Mouse (Mus musculus) lung, postnatal 0 days (tissue): Measurements from ENCODE around the gene Ccdc86. TPM values are rescaled to one million over a fixed set of nuclear protein-coding genes. Genes with fewer than 3 reads are reported as not detected.

ENCODE experiments used
- ATAC-seq: fragments of 200-750 bp; cut with Nextera tagmentation; 2 replicates; pipeline ENCODE4 v1.8.0; 2017; ENCODE audit warnings: moderate library complexity
- DNase-seq: peaks from one replicate; pipeline ENCODE4 v3.0.0-alpha.2; 2016; ENCODE audit warnings: low spot score
- H3K27ac ChIP-seq: fragments of 300-500 bp; sonication (generic); 2 replicates; pipeline ENCODE4 v1.5.1; 2014; ENCODE audit warnings: antibody characterized with exemption, mild to moderate bottlenecking, low read length, mixed read lengths
- H3K27me3 ChIP-seq: fragments of 300-500 bp; sonication (generic); replicated peaks from 2 replicates; pipeline ENCODE4 v1.6.1; 2014; ENCODE audit warnings: low read length, mixed read lengths; ENCODE audit not compliant: insufficient read depth
- H3K36me3 ChIP-seq: fragments of 300-500 bp; sonication (generic); 2 replicates; pipeline ENCODE4 v1.6.1; 2014; ENCODE audit warnings: low read length, mixed read lengths; ENCODE audit not compliant: insufficient read depth
- H3K4me1 ChIP-seq: fragments of 300-500 bp; sonication (generic); 2 replicates; pipeline ENCODE4 v1.6.1; 2014; ENCODE audit warnings: antibody characterized with exemption, low read depth, low read length, mixed read lengths; ENCODE audit not compliant: insufficient read depth
- H3K4me2 ChIP-seq: fragments of 300-500 bp; sonication (generic); replicated peaks from 2 replicates; pipeline ENCODE4 v1.6.1; 2014; ENCODE audit warnings: low read depth, mild to moderate bottlenecking, low read length, moderate library complexity, mixed read lengths
- H3K4me3 ChIP-seq: fragments of 300-500 bp; sonication (generic); 2 replicates; pipeline ENCODE4 v1.5.1; 2014; ENCODE audit warnings: low read depth, low read length
- H3K9ac ChIP-seq: fragments of 300-500 bp; sonication (generic); replicated peaks from 2 replicates; pipeline ENCODE4 v1.6.1; 2014; ENCODE audit warnings: low read depth, mild to moderate bottlenecking
- H3K9me3 ChIP-seq: fragments of 300-500 bp; sonication (generic); 2 replicates; pipeline ENCODE4 v1.6.1; 2016; ENCODE audit warnings: low read length, mixed read lengths
- CTCF ChIP-seq: IDR thresholded peaks from 2 replicates; pipeline ENCODE4 v1.5.1; 2016; ENCODE audit warnings: antibody characterized with exemption, mild to moderate bottlenecking
- EP300 ChIP-seq: IDR thresholded peaks from 2 replicates; pipeline ENCODE4 v1.6.1; 2016; ENCODE audit warnings: antibody characterized with exemption, mild to moderate bottlenecking, control low read depth
- WGBS: fragments of 180-500 bp; shearing (Covaris S2); extraction: QIAGEN DNeasy Blood & Tissue Kit; methylation state at CpG from one replicate; pipeline ENCODE4 v1.1.7; 2014; 5-methylcytosine and 5-hydroxymethylcytosine counted together
- polyA plus RNA-seq: library from polyadenylated mRNA; unstranded; fragments of >200 nt; fragmentation: Nextera tagmentation; extraction: Ambion mirVana; gene quantifications from 2 replicates; pipeline ENCODE4 v1.2.1, GENCODE M21; 2015

Ccdc86 gene
- polyA plus RNA-seq = 13.5 and 14.7 TPM in 2 replicates

DNA sequence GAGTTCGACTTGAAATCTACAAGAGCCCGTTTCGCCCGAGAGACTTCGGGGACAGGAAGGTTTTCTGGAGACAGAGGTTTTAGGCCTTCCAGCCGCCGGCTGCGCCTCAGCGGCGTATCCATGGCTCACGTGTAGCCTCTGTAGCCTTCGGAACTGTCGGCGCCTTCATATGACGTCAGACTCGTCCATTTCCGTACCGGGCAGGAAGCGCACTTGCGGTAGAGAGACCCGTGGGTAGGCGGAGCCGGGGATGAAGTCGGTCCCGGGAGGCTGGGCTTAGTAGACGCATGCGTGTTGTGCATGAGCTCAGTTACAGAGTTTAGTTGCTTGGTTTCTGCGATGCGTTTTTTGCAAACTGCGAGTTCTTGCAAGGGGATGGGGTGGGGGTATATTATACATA, at the start of gene Ccdc86:
Ccdc86 (minus strand) TSS at position 155 of the 400 bp plus-strand sequence.
- WGBS = under 1% methylated on average over 30 of the region's 30 CpGs
- peak within 1 kb of the TSS; percentile 35 for H3K27ac ChIP-seq
- DNase-seq = peak; percentile 100
- no peaks in the 10 kb centered on the region for H3K9me3 ChIP-seq
- peak; percentile 97 for ATAC-seq
- peaks cover 9% of the 10 kb centered on the region for H3K4me1 ChIP-seq
- H3K9ac ChIP-seq = peak within 1 kb of the TSS; percentile 72
- peaks cover 5% of the 10 kb centered on the region; the same call in 1 of the 2 replicates for H3K36me3 ChIP-seq
- peak within 1 kb of the TSS; percentile 84 for H3K4me2 ChIP-seq
- no peaks in the 10 kb centered on the region for H3K27me3 ChIP-seq
- peak within 1 kb of the TSS; percentile 60 for H3K4me3 ChIP-seq
- TF ChIP-seq EP300 = no peak

- Histone ChIP-seq H3K36me3 (no peaks in the 10 kb centered on the region), H3K9ac (no peak within 1 kb of the TSS), H3K4me3 (no peak within 1 kb of the TSS), H3K27me3 (no peaks in the 10 kb centered on the region), H3K9me3 (no peaks in the 10 kb centered on the region), H3K27ac (no peak within 1 kb of the TSS), H3K4me1 (no peaks in the 10 kb centered on the region), H3K4me2 (no peak within 1 kb of the TSS)
- TF ChIP-seq EP300 (no peak), CTCF (no peak)
- no peak for DNase-seq
- 83% methylated on average over 7 of the region's 7 CpGs for WGBS
- ATAC-seq = no peak
Measured at GRCm38 (mm10) chr19:10993150-10993549, 44.1 kb upstream of the Ccdc86 start, which contains the start of gene Ms4a15. Gene Ms4a15 (minus strand): TSS chr19:10993250.

DNA sequence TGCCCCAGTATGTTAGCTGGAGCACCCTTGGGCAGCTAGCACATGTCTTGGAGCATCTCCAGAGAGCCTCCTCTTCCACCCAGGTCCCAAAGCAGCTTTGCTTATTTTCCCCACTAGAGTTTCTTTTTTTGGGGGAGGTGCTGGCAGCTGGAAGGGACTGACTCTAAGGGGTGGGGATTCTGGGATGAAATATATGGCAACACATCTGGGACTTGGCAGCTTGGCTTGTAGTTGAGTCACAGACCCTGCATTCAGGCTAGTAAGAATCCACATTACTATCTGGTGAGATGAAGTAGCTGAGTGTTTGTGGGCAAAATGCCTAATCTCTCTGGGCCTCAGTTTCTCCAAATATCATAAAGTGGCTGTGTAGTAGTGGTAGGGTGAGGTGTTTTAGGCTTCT, 42.8 kb upstream of the Ccdc86 start:
- no peak overlapping the region for H3K4me3 ChIP-seq
- ATAC-seq (no peak), DNase-seq (no peak)
- H3K27ac ChIP-seq = no peak overlapping the region
- H3K4me1 ChIP-seq = no peaks in the 10 kb centered on the region
- no peak overlapping the region for H3K4me2 ChIP-seq
- no peaks in the 10 kb centered on the region for H3K27me3 ChIP-seq
- H3K9me3 ChIP-seq = no peaks in the 10 kb centered on the region
- TF ChIP-seq EP300 (no peak), CTCF (no peak)
- no peaks in the 10 kb centered on the region for H3K36me3 ChIP-seq
- no peak overlapping the region for H3K9ac ChIP-seq

GRCm38 (mm10) chr19:10990751-10991150, 41.7 kb upstream of the Ccdc86 start:
- TF ChIP-seq CTCF = no peak
- TF ChIP-seq EP300 = no peak
- Histone ChIP-seq H3K9ac (no peak overlapping the region), H3K27me3 (no peaks in the 10 kb centered on the region), H3K4me3 (no peak overlapping the region), H3K27ac (no peak overlapping the region), H3K4me2 (no peak overlapping the region), H3K36me3 (no peaks in the 10 kb centered on the region), H3K9me3 (no peaks in the 10 kb centered on the region), H3K4me1 (no peaks in the 10 kb centered on the region)
- ATAC-seq (no peak), DNase-seq (no peak)
- 31% methylated on average over 1 of the region's 1 CpGs for WGBS

- Histone ChIP-seq H3K9me3 (no peaks in the 10 kb centered on the region), H3K9ac (no peak overlapping the region), H3K36me3 (no peaks in the 10 kb centered on the region), H3K27me3 (no peaks in the 10 kb centered on the region), H3K4me2 (no peak overlapping the region), H3K27ac (no peak overlapping the region), H3K4me1 (no peaks in the 10 kb centered on the region), H3K4me3 (no peak overlapping the region)
- ATAC-seq (no peak), DNase-seq (no peak)
- TF ChIP-seq CTCF (no peak), EP300 (no peak)
- WGBS = 88% methylated on average over 1 of the region's 1 CpGs
Measured at GRCm38 (mm10) chr19:10988563-10988962, 39.5 kb upstream of the Ccdc86 start.

- no peak for TF ChIP-seq EP300
- TF ChIP-seq CTCF = no peak
- ATAC-seq (no peak), DNase-seq (no peak)
- Histone ChIP-seq H3K27ac (no peak overlapping the region), H3K4me1 (no peaks in the 10 kb centered on the region), H3K9ac (no peak overlapping the region), H3K27me3 (no peaks in the 10 kb centered on the region), H3K4me2 (no peak overlapping the region), H3K36me3 (no peaks in the 10 kb centered on the region), H3K4me3 (no peak overlapping the region), H3K9me3 (no peaks in the 10 kb centered on the region)
- 82% methylated on average over 4 of the region's 4 CpGs for WGBS
Measured at GRCm38 (mm10) chr19:10985889-10986288, 36.8 kb upstream of the Ccdc86 start.

GRCm38 (mm10) chr19:10984551-10984950, 35.5 kb upstream of the Ccdc86 start:
- Histone ChIP-seq H3K9ac (no peak overlapping the region), H3K4me3 (no peak overlapping the region), H3K27me3 (no peaks in the 10 kb centered on the region), H3K4me2 (no peak overlapping the region), H3K9me3 (no peaks in the 10 kb centered on the region), H3K4me1 (no peaks in the 10 kb centered on the region; the same call in 1 of the 2 replicates), H3K27ac (no peak overlapping the region), H3K36me3 (no peaks in the 10 kb centered on the region)
- TF ChIP-seq CTCF (no peak), EP300 (no peak)
- ATAC-seq (no peak), DNase-seq (no peak)
- 72% methylated on average over 13 of the region's 13 CpGs for WGBS
